Mouse (Mus musculus): ENCODE results near the gene Olfr773.
"Not testable (repeated sequence)": the region's sequence is repeated elsewhere in the genome, so short reads cannot be mapped to it uniquely, and the experiment has no call there.

The Olfr773 gene

GRCm38 (mm10) chr10:129187319-129187718 is at the start of gene Olfr773:
TSS of gene Olfr773 (minus strand) at chr10:129187419.
- not testable (repeated sequence) for DNase-seq

GRCm38 (mm10) chr10:129235904-129236303 is 48.7 kb upstream of the Olfr773 start, which contains the start of gene Olfr774:
TSS of gene Olfr774 (plus strand) at chr10:129236204.
- no peak for DNase-seq

DNA sequence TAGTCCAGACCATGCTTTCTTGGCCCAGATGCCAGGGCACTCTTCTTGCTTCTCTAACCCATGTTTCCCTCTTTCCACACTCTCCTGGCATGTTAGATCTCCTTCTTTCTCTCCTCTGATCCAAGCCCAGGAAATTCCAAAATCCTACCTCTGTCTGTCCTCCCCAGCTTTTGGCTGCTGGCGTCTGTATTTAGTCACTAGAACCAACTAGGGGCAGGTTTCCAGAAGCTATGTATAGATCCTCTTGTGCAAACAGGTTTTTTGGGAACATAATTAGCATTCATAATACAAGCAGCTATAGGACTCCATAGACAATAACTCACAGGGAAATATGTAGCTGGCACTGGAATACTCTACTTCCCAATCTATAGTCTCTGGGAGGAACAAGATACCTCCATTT is 43.5 kb upstream of the Olfr773 start:
- no peak for DNase-seq

DNA sequence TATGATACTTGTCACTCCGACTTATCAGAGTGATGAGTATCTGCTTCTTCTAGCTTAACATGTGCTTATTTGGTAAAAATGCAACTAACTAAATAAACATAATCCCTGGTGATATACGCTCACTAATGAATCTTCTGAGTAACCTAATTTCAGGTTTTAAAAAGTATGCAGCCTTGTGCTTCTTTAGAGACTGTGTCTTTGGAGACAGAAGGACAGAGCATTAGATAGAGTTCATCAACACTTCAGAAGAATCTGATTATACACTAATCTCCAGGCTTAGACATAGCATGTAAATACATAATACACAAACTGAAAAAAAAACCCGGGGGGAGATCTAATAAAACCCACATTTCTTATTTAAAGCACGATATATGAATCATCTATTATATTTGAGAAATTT is 9.4 kb downstream of the Olfr773 start, which contains the start of gene Olfr772:
TSS of gene Olfr772 (minus strand) at position 101 of the 400 bp plus-strand sequence.
- not testable (repeated sequence) for DNase-seq

DNA sequence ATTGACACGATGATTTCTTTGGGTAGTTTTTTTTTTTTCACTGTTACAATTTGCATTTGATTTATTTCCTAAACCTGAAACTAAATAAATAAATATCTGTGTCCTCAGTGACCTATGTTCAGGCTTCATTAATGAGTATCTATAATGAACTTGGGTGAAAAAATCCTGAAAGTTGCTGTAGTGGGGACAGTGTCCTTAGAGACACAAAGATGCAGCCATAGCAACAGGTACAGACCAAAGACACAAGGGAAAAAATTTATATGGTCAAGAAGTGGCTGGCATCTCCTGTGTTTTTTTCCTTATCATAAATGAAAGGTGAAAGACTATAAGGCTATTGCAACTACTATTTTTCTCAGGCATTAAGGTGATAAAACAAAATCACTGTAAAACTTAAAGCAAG is 22.6 kb downstream of the Olfr773 start, which contains the start of gene Olfr771:
TSS of gene Olfr771 (minus strand) at position 101 of the 400 bp plus-strand sequence.
- no peak for DNase-seq

DNA sequence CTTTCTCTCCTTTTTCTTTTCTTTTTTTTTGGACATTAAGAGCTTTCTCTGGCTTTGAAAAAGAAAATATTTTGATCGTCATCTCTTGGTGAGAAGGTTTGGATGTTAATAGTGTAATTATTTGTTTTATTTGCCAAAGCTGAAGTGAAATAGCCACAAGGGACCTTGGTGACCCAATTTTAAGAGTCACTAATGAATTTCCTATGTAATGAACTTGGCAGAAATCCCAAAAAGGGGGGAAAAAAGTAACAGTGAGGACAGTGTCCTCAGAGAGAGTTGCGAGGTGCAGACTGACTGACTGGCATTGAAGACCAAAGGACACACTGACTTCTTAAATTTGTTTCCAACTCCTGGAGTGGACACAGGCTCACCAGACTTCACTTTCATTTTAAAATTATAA is 48.3 kb downstream of the Olfr773 start, which contains the start of gene Olfr770:
TSS of gene Olfr770 (minus strand) at position 101 of the 400 bp plus-strand sequence.
- no peak for DNase-seq
